Comparison of ENCODE assay signal across 9 mouse cellular contexts in genomic region chr8:105171116-105172002, GRCm38 (mm10). TPM values are rescaled to one million over a fixed set of nuclear protein-coding genes. Genes with fewer than 3 reads are reported as not detected.
DNase-seq lines count a peak whose midpoint lies in the region; ATAC-seq and TF ChIP-seq lines count a peak whose summit lies in the region.
"Had no signal": no experiment of that assay in that cellular context is flagged by ENCODE, and none has a peak within 500 bp of the region (broad histone marks: within the 10 kb centered on the region; RNA-seq: fewer than 3 reads in every experiment).

No protein-coding gene starts in this region.

- H3K4me2 ChIP-seq in forebrain, embryonic 15.5 days (replicated peaks) = peak overlapping the region; percentile 61
- peak overlapping the region; percentile 67 for H3K4me2 ChIP-seq in lung, postnatal 0 days (replicated peaks; ENCODE audit: low read depth, low read length)

- TF ChIP-seq EP300 in lung, postnatal 0 days (IDR thresholded peaks at IDR 0.05) = no peak

- no peaks in the 10 kb centered on the region for H3K9me3 ChIP-seq in forebrain, embryonic 15.5 days
- H3K9me3 ChIP-seq in lung, postnatal 0 days (ENCODE audit: low read length) = no peaks in the 10 kb centered on the region

- intact Hi-C loops in heart, postnatal 25 days (cut with DNase I) = loop anchor here (2.0 kb wide), 2 partner anchors 53 to 125 kb away; partner anchors contain the start of genes D230025D16Rik, E2f4 and Exoc3l

- TF ChIP-seq CTCF in bone marrow macrophage, adult 2 months (IDR thresholded peaks at IDR 0.05; ENCODE audit: low read depth, low read length) = no peak
- no peak for TF ChIP-seq CTCF in lung, postnatal 0 days (IDR thresholded peaks at IDR 0.05)

- TF ChIP-seq POLR2A in bone marrow macrophage, adult 2 months (IDR thresholded peaks at IDR 0.05; ENCODE audit: borderline replicate concordance, low read depth, low read length) = no peak

- H3K36me3 ChIP-seq in forebrain, embryonic 15.5 days = no peaks in the 10 kb centered on the region
- no peaks in the 10 kb centered on the region for H3K36me3 ChIP-seq in lung, postnatal 0 days (ENCODE audit: insufficient read depth, low read length)

- peak overlapping the region; percentile 75 for H3K9ac ChIP-seq in forebrain, embryonic 15.5 days (replicated peaks)
- H3K9ac ChIP-seq in lung, postnatal 0 days (replicated peaks; ENCODE audit: low read depth) = peak overlapping the region; percentile 87

- DNase-seq in CD8-positive naive resting alpha-beta T cell, adult 2 months (ENCODE audit: low read depth in 2 of 2, low spot score in 2 of 2) = peak; percentile 53
- DNase-seq in heart, postnatal 25 days (ENCODE audit: low spot score) = peak; percentile 64
- DNase-seq in layer of hippocampus, adult 8-10 months (ENCODE audit: low spot score in 2 of 2) = peak; percentile 21 to 42
- peak; percentile 79 for DNase-seq in lung, postnatal 0 days (ENCODE audit: low spot score)
- DNase-seq in ovary, postnatal 14 days (ENCODE audit: low spot score) = peak; percentile 46
- DNase-seq in thymus, postnatal 0 days (ENCODE audit: low spot score) = peak; percentile 79

- peak; percentile 23 for ATAC-seq in forebrain, embryonic 15.5 days (replicated peaks)
- ATAC-seq in lung, postnatal 0 days = peak; percentile 53

- peaks cover 15% of the 10 kb centered on the region for H3K4me1 ChIP-seq in bone marrow macrophage, adult 2 months (ENCODE audit: control insufficient read depth, insufficient read depth, low read length)
- H3K4me1 ChIP-seq in forebrain, embryonic 15.5 days = peaks cover 19% of the 10 kb centered on the region
- peaks cover 4% of the 10 kb centered on the region; the same call in 1 of the 2 replicates for H3K4me1 ChIP-seq in lung, postnatal 0 days (ENCODE audit: insufficient read depth, low read depth, low read length)

- peak overlapping the region; percentile 92 for H3K4me3 ChIP-seq in bone marrow macrophage, adult 2 months (ENCODE audit: insufficient read depth, low read length)
- peak overlapping the region; percentile 99 for H3K4me3 ChIP-seq in forebrain, embryonic 15.5 days
- peak overlapping the region; percentile 96 for H3K4me3 ChIP-seq in lung, postnatal 0 days (ENCODE audit: low read depth, low read length)

- under 1% methylated on average over 92 of the region's 92 CpGs for WGBS in forebrain, embryonic 15.5 days
- under 1% methylated on average over 86 of the region's 92 CpGs for WGBS in lung, postnatal 0 days

- H3K27ac ChIP-seq in bone marrow macrophage, adult 2 months (ENCODE audit: insufficient read depth, low read depth, low read length) = peak overlapping the region; percentile 86
- H3K27ac ChIP-seq in forebrain, embryonic 15.5 days (replicated peaks) = peak overlapping the region; percentile 93
- peak overlapping the region; percentile 98 for H3K27ac ChIP-seq in lung, postnatal 0 days (ENCODE audit: low read length)

- H3K27me3 ChIP-seq in forebrain, embryonic 15.5 days = no peaks in the 10 kb centered on the region
- H3K27me3 ChIP-seq in lung, postnatal 0 days (replicated peaks; ENCODE audit: insufficient read depth, low read length) = no peaks in the 10 kb centered on the region

RNA-seq across cellular contexts. Expression of gene Cbfb, which starts 0.9 kb away (rescaled TPM):
- 124 and 130 TPM in 2 replicates for polyA plus RNA-seq in bone marrow macrophage, adult 2 months (2012; ENCODE audit: insufficient read depth, insufficient read length, missing spikeins)
- 33.4 and 35.4 TPM in 2 replicates for polyA plus RNA-seq in forebrain, embryonic 15.5 days (2015; fragmentation: Nextera tagmentation; extraction: Ambion mirVana)
- 10 to 100 TPM; 20.2 to 26.8 TPM for total RNA-seq in heart, postnatal 25 days (2021)
- 10 to 100 TPM; 19.5 to 27.1 (median 23.1) TPM for total RNA-seq in layer of hippocampus, adult 8-10 months (2022)
- polyA plus RNA-seq in lung, postnatal 0 days (2015; fragmentation: Nextera tagmentation; extraction: Ambion mirVana) = 29.0 and 31.5 TPM in 2 replicates
- polyA plus RNA-seq in thymus, postnatal 0 days (2015; fragmentation: Nextera tagmentation; extraction: Ambion mirVana) = 68.5 and 77.3 TPM in 2 replicates

RNA-seq across cellular contexts. Expression of gene Ces4a, which starts 39.8 kb away (rescaled TPM):
- polyA plus RNA-seq in bone marrow macrophage, adult 2 months (2012; ENCODE audit: insufficient read depth, insufficient read length, missing spikeins) = not detected in 2 replicates
- polyA plus RNA-seq in forebrain, embryonic 15.5 days (2015; fragmentation: Nextera tagmentation; extraction: Ambion mirVana) = 0.10 and 0.15 TPM in 2 replicates
- total RNA-seq in heart, postnatal 25 days (2021) = not detected
- total RNA-seq in layer of hippocampus, adult 8-10 months (2022) = not detected
- polyA plus RNA-seq in lung, postnatal 0 days (2015; fragmentation: Nextera tagmentation; extraction: Ambion mirVana) = not detected in 2 replicates
- 0.06 and 0.14 TPM in 2 replicates for polyA plus RNA-seq in thymus, postnatal 0 days (2015; fragmentation: Nextera tagmentation; extraction: Ambion mirVana)
- polyA plus RNA-seq: frontal cortex, adult 2 months had no signal

RNA-seq across cellular contexts. Expression of gene D230025D16Rik, which starts 53.6 kb away (rescaled TPM):
- 24.5 and 27.8 TPM in 2 replicates for polyA plus RNA-seq in bone marrow macrophage, adult 2 months (2012; ENCODE audit: insufficient read depth, insufficient read length, missing spikeins)
- 32.5 and 33.1 TPM in 2 replicates for polyA plus RNA-seq in forebrain, embryonic 15.5 days (2015; fragmentation: Nextera tagmentation; extraction: Ambion mirVana)
- 10 to 100 TPM; 18.5 to 19.5 TPM for total RNA-seq in heart, postnatal 25 days (2021)
- 10 to 100 TPM; 34.1 to 38.6 (median 36.6) TPM for total RNA-seq in layer of hippocampus, adult 8-10 months (2022)
- polyA plus RNA-seq in lung, postnatal 0 days (2015; fragmentation: Nextera tagmentation; extraction: Ambion mirVana) = 82.6 and 91.3 TPM in 2 replicates
- polyA plus RNA-seq in thymus, postnatal 0 days (2015; fragmentation: Nextera tagmentation; extraction: Ambion mirVana) = 18.1 and 18.6 TPM in 2 replicates

Comparison
In these comparisons a context has a peak if more than half of its experiments do, and no peak if none do; other contexts are left out.
1. Peak in every context shown above with its lines: DNase-seq, ATAC-seq, H3K4me3 ChIP-seq and H3K27ac ChIP-seq.